Mouse (Mus musculus): ENCODE results near the gene Zfp811. TPM values are rescaled to one million over a fixed set of nuclear protein-coding genes. Genes with fewer than 3 reads are reported as not detected.

The Zfp811 gene
- total RNA-seq (2023) = under 1 TPM in 1 of 2 experiments, not detected in 1; 0.33 TPM

DNA sequence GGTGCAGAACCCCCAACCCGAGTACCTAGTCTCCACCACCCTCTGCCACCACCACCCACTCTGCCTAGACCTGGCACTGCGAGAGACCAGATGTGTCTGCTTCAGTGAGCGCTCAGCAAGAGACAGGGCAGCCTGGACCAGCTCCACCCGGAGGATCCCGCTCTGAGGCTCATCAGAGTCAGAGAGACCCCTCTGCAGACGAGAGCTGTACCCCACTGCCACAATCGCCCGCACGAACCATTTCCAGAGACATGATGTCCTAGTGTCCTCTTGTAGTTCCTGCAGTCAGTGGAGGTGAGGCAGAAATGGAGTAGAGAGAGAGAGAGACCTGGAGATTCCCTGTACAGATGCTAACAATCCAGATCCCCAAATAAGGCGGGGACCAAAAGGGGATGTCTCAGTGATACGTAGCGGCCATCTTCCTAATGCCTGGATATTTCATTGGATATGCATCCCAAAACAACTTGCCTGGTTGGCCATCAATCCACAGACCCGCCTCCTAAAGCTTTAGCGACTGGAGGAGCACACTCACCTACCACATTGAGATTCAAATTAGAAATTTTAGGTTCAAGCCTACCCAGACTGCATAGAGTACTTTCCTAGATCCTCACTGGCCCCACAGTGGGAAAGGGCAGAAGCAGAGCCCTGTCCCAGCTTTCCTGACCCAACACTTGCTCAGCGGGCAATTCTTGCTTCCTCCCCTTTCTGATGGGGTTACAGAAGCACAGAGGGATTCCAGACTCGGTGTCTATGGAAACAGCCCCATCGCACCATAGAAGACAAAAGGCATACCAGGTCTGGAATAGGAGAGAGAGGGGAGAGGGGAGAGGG is at the start of gene Zfp811:
Gene Zfp811 (minus strand): TSS at position 388 of the 831 bp plus-strand sequence.

DNA sequence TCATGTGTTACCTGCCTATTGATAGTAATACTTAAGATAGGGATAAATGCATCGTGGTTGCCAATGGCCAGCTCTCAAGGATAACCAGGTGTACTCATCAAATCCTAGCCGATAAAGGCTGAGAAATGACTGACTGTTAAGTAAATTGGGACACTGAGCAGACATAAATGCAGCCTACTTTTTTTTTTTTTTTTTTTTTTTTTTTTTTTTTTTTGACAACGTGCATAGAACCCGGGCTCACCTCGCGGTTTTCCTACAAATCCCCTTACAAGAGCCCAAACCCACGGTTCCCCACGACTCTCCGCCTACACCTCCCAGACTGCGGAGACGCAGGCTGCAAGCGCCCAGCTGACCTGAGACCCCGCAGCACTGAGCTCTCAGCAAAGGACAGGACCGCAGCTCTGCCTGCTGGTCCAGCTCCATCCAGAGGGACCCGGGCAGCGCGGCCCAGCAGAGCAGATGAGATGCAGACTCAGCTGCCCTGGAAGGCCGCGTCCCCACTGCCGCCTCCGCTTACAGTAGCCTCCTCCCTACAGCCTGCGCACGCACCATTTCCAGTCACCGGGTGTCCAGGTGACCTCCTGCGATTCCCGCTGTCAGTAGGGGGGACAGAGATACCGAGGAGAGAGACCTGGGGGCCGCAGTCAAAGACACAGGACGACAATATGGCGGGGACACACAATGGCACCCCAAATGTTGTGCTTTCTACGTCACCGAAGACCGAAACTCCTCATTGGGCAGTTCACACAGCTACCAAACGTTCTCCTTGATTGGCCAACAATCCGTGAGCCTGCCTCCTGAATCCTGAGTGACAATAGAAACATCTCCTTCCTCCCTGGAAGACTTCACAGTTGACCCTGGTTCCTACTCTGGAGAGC is 20.0 kb upstream of the Zfp811 start, which contains the start of gene Zfp799:
Gene Zfp799 (minus strand): TSS at position 722 of the 878 bp plus-strand sequence.

DNA sequence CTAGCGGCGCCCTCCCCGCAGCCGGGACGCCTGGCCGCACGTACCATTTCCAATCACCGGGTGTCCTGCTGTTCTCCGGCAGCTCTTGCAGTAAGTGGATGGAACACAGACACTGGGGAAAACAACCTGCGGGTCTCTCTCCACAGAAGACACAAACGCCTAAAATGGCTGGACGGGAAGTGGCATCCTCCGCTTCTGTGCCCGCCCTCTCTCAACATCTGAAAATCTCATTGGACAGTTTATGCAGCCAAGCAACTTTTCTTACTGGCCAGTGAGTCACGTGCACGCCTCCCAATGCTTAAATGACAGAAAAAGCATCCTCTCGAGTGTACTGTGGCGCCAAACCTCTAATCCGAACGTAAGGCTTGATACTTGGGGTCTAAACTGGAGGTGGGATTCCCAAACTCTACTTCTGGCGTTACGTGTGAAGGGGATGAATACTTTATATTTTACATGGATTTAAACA is 21.6 kb downstream of the Zfp811 start, which contains the start of gene Zfp871:
Gene Zfp871 (minus strand): TSS at position 194 of the 466 bp plus-strand sequence.

Other genes with a start within 250 kb of the Zfp811 start
- under 1 TPM; 0.50 to 0.84 TPM for gene Cyp4f37, start 188.6 kb downstream of the Zfp811 start, total RNA-seq (2023)
- gene Cyp4f40, start 151.0 kb downstream of the Zfp811 start, total RNA-seq (2023) = not detected
- gene Cyp4f15, start 124.3 kb downstream of the Zfp811 start, total RNA-seq (2023) = not detected
- 10 to 100 TPM; 49.8 to 50.2 TPM for gene Zfp871, start 21.6 kb downstream of the Zfp811 start, total RNA-seq (2023)
- gene Zfp799, start 20.3 kb upstream of the Zfp811 start, total RNA-seq (2023) = 1 to 10 TPM; 2.2 to 2.6 TPM
- 1 to 10 TPM in 1 of 2 experiments, under 1 TPM in 1; 0.75 to 1.7 TPM for gene Zfp870, start 81.7 kb upstream of the Zfp811 start, total RNA-seq (2023)
- not detected for gene Cyp4f14, start 107.4 kb upstream of the Zfp811 start, total RNA-seq (2023)
- 10 to 100 TPM; 69.3 to 86.6 TPM for gene Cyp4f13, start 137.5 kb upstream of the Zfp811 start, total RNA-seq (2023)
- gene Zfp472, start 155.9 kb upstream of the Zfp811 start, total RNA-seq (2023) = 1 to 10 TPM; 5.0 to 7.1 TPM
- 1 to 10 TPM; 4.0 to 4.1 TPM for gene Zfp952, start 183.2 kb upstream of the Zfp811 start, total RNA-seq (2023)
- 1 to 10 TPM; 1.0 to 2.4 TPM for gene Zfp763, start 223.5 kb upstream of the Zfp811 start, total RNA-seq (2023)